Mouse (Mus musculus): ENCODE results near the gene Senp7.
"Not testable (repeated sequence)": the region's sequence is repeated elsewhere in the genome, so short reads cannot be mapped to it uniquely, and the experiment has no call there.

Senp7 gene

DNA sequence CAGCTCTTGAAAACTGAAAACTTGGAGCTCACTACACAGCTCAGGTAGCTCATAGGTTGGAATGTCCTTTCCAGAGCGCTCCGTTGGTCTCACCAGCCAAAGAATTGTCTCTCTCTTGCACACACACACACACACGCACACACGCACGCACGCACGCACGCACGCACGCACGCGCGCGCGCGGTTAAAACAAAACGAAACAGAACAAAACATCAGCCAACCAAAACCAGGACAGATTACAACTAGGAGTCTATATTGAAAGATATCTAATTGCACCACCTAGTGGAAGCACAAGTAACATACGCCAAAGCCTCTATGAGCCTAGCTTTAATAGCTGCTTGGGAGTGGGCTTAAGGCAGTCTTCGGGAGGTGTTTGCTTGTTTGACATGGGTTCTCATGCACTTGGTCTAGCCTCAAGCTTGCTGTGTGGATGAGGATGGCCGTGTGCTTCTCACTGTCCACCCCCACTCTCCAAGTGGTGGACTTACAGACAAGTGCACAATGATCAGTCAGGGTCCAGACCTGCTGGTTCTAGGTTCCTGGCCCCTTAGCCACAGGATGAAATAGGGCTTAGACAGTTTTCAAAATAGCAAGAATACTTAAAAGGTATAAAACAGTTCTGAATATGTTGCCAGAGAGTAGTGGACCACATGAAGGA is 16.3 kb downstream of the Senp7 start:
- in situ Hi-C loops (cut with MboI, MseI) = no loop called here

- in situ Hi-C loops (cut with MboI, MseI) = no loop called here
These were observed 18.0 kb downstream of the Senp7 start for GRCm38 (mm10) chr16:56066113-56066512.

DNA sequence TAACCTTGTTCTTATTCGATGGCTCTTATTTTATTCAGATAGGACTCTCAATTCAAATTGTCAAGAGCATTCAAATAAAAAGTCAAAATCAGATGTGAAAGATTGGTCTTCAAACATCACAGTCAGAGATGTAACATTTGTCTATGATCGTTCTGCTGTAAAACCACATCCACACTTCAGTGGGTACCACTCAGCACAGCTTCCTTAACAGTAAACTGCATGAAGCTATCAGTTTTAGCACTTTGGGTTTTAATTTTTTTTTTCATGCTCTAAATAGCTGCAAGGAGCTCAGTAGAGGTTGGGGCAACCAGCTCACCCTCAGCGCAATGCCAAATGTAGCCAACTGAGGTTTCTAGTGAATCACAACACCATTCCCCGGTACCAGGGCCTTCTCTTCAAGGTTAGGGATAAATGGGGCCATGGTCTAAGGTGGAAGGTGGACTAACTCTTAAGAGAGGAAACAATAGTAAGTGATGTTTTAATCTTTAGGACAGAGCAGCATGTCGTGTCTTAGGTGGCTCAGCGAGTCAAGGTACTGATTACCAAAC is 20.5 kb downstream of the Senp7 start:
- in situ Hi-C loops (cut with MboI, MseI) = no loop called here

DNA sequence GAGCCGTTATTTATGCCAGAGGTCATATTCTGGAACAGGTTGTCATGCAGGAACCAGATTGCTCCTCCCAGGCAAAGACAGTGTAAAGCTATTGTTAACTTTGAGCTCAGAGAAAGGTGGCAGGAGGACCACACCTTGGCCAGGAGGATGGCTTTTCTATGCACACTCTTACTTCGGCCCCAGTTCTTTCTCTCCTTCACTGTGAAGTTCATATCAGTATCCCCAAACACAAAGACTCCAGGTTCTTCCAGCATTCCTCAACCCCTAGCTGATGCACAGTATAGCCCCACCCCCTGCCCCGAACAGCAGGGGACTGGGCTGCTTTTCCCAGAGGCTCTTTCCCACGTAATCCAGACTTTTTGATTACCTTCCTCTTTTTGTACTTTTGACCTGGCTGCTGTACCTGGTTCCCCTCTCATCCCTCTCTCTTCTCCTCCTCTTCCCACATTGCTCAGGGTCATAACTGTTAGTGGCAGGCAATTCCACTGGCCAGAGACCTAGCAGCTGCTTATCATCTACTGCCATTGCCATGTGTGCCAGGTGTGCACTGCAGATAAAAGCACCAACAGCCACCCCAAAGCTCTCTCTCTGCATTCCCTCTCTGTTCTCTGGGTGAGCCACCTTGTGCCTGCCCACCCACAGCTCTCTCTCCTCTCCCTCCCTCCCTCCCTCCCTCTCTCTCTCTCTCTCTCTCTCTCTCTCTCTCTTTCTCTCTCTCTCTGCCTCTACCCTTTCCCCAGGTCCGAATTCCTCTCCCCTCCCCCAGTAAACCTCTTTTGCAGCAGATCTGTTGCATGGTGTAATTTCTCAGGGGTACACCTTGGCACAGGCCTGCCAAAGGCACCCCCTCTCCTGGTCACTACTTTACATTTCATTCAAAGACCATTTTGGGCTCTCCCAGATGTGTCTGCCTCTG is 23.4 kb downstream of the Senp7 start:
- in situ Hi-C loops (cut with MboI, MseI) = loop anchor here (5.0 kb wide), 1 partner anchor 39 kb away; no protein-coding TSS in a partner anchor

DNA sequence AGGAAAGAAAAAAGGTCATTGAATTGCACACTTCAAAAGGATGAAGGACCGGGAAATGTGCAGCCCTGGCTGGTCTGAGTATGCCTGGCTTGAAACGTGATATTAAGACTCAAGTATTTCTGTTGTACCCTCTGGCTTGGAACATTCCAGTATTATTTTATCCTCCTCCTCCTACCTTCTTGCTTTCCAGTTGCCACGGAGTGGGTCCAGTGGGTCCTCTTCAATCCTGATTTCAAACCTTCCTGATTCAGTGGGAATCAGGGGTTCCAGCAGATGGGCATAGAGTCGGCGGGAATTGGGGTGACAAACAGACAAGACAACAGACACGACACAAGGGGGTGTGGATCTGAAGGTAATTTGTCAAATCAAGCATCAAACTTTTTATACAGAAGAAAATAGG is 24.4 kb downstream of the Senp7 start:
- in situ Hi-C loops (cut with MboI, MseI) = loop anchor here (5.0 kb wide), 1 partner anchor 40 kb away; no protein-coding TSS in a partner anchor

DNA sequence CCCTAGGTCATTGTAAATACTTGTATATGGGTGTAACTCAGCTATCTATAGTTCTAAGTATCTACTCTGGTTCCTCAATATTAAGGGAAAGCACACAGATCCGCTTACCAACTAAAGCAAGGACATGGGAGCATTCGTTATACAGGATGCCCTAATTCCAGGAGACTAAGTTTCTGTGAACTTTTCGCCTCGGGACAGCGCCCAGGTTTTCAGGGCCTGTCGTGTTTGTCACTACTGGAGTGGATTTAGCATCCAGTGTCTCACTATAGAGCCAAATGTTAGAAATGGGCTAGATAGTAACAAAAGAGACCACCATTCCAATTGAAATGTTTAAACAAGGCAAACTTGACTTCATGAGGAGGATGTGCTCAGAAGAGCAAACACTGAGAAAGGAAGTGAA is 25.0 kb downstream of the Senp7 start:
- in situ Hi-C loops (cut with MboI, MseI) = loop anchor here (5.0 kb wide), 1 partner anchor 41 kb away; no protein-coding TSS in a partner anchor

- in situ Hi-C loops (cut with MboI, MseI) = loop anchor here (5.0 kb wide), 1 partner anchor 42 kb away; no protein-coding TSS in a partner anchor
These were observed 26.0 kb downstream of the Senp7 start for GRCm38 (mm10) chr16:56074122-56074521.

GRCm38 (mm10) chr16:56074565-56074964 is 26.4 kb downstream of the Senp7 start:
- in situ Hi-C loops (cut with MboI, MseI) = loop anchor here (5.0 kb wide), 1 partner anchor 42 kb away; no protein-coding TSS in a partner anchor

GRCm38 (mm10) chr16:56075222-56076111 is 27.3 kb downstream of the Senp7 start:
- in situ Hi-C loops (cut with MboI, MseI) = no loop called here

DNA sequence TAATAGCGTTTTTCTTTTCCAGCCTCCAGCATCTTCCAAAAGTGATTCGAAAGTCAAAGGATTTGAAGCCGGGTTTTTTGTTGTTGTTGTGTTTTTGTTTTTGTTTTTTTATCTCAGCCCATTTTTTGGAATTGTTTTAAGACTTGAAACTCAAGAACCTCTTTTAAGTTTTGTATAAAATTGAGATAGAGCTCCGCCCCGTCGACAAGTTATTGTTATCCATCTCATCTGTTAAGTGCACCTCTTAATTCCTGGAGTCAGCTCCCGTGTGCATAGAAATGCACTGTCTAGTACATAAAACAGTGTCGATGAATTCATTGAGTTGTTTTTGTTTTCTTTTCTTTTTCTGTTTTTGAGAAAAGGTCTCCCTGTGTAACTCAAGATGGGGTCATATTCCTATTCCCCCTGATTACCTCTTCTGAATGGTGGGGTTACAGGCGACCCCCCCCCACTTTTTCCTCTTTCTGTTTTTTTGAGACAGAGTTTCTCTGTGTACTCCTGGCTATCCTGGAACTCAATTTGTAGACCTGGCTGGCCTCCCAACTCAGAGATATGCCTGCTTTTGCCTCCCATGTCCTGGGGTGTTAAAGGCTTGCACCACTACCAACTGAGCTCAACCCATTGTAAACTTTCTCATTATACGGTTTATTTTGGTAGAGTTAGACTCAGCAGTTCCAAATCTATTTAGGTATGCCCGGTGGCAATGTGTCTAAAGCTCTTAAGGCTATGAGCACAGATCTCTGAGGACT is 28.2 kb downstream of the Senp7 start:
- in situ Hi-C loops (cut with MboI, MseI) = no loop called here

DNA sequence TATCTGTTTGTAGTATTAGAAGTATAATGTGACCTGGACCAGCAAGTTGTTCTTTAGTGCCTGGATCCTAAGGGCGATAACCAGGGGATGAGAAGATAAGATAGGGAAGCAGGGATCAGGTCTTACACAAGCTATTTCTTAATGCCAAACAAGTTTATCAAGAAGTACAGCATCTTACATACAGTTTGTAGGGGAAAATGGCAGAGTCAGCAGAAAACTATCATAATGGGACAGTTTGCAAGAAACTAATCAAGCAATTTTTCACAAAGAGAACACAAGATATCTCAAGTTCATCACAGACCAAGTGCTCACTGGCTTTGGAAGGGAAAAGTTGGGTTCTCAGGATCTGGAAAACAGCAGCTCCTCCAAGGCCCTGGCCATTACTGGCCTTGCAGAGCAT is 31.3 kb downstream of the Senp7 start:
- in situ Hi-C loops (cut with MboI, MseI) = no loop called here

DNA sequence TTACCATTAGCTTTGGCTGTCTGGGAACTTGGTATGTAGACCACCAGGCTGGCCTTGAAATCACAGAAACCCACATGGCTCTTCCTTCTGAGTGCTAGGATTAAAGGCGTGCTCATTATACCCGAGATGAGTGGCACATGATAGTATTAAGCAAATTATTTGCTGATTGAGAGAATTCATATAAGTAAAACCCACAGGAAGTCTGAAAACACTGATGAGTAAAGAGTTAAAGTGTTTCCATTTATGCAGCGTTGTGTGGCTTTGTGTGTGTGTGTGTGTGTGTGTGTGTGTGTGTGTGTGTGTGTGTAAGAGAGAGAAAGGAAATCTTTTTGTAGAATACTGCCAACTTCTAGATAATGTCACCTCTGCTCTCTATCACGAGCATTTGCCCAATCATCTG is 33.6 kb downstream of the Senp7 start:
- in situ Hi-C loops (cut with MboI, MseI) = no loop called here

DNA sequence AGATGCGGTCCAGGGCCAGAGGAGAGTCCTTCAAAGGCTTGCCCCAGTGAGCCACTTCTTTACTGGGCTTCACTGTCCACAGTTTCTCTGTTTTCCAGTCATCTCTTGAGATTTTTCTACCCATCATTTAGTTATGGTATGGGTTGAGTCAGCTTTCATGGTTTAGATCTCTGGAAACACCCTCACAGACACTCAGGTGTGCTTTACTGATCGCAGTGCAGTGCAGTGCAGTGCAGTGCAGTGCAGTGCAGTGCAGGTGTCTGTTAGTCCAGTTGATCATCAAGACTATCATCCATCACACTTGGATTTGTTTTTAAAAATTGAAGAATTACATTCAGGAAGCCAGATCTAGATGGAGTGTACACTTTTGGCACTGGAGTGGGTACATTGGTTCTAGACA is 38.2 kb downstream of the Senp7 start:
- in situ Hi-C loops (cut with MboI, MseI) = no loop called here

GRCm38 (mm10) chr16:56090385-56090784 is 42.2 kb downstream of the Senp7 start:
- in situ Hi-C loops (cut with MboI, MseI) = no loop called here

- in situ Hi-C loops (cut with MboI, MseI) = not testable (repeated sequence)
These were observed 48.4 kb downstream of the Senp7 start for GRCm38 (mm10) chr16:56096401-56097018.

DNA sequence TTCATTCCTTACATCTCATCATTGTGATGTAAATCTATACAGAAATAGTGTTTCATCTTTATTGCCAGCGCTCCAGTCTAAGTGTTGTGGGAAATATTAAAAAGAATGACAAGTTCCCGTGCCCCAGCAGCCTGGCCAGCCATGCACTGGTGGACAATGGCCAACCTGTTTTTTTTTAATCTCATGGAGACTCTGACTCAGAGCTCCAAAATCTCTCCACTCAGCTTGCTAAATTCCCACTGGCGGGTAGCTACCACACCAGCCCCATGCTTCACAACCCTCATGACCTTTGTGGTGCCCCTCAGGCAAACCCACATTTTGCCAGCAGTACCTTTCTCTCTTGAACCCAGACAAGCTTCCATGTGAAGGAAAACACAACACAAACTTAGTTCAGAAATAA is 67.6 kb downstream of the Senp7 start:
- in situ Hi-C loops (cut with MboI, MseI) = no loop called here

- in situ Hi-C loops (cut with MboI, MseI) = no loop called here
These were observed 68.0 kb downstream of the Senp7 start for GRCm38 (mm10) chr16:56116155-56116554.

DNA sequence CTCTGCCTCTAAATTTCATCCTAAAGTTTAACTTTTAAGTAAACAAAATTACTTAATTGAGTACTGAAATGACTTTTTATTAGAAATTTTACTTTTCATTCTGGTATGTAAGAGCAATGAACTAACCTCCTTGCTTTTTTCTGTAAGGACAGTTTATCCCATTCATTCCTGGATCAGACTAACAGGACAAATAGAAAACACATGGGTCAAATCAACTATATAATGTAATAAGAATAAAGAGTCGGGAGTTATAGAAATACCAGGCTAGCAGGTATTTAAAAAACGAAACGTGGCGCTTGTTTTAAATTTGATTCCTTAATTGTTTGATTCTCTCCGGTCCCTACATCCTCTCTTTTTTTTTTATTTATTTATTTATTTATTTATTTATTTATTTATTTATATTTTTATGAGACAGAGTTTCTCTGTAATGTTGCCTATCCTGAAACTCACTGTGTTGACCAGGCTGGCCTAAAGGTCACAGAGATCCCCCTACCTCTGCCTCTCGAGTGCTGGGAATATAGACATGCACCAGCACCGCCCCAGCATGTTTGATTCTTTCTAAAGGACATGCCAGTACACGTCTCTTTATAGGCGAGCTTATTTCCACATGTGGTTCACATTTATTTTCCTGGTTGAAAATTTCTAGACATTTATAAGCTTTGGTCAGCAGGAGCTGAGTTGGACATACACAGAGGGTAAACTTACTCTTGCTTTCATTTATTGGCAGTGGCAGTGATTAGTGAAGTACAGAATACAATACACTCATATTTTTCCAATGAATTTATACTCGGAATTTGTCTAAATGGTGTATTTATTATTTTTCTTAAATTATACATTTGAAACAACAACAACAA is 69.4 kb downstream of the Senp7 start:
- in situ Hi-C loops (cut with MboI, MseI) = no loop called here

GRCm38 (mm10) chr16:56122517-56122916 is 74.4 kb downstream of the Senp7 start:
- in situ Hi-C loops (cut with MboI, MseI) = no loop called here

Measured in regulatory T cell (primary cell).